Mouse (Mus musculus): ENCODE measurements around the gene A630095N17Rik.
A peak's percentile ranks its signal among the peaks of the same experiment; 100 is the strongest.

Gene A630095N17Rik

GRCm38 (mm10) chr1:75231664-75232152 is at the start of gene A630095N17Rik:
TSS of gene A630095N17Rik (minus strand) at chr1:75232102.
- no peak for DNase-seq (ENCODE audit: low spot score in 2 of 2)

- no peak for DNase-seq (ENCODE audit: low spot score in 2 of 2)
Observed at GRCm38 (mm10) chr1:75278228-75278627, 46.3 kb upstream of the A630095N17Rik start, which contains the start of gene Resp18. TSS of gene Resp18 (minus strand) at chr1:75278415.

- DNase-seq (ENCODE audit: low spot score in 2 of 2) = peak in 1 of 2 experiments; percentile 46
Observed at GRCm38 (mm10) chr1:75277195-75278188, 45.6 kb upstream of the A630095N17Rik start.

GRCm38 (mm10) chr1:75264091-75264880 is 32.4 kb upstream of the A630095N17Rik start, which contains the start of gene Ptprn:
TSS of gene Ptprn (minus strand) at chr1:75264502.
- no peak for DNase-seq (ENCODE audit: low spot score in 2 of 2)

- peak in 1 of 2 experiments; percentile 65 for DNase-seq (ENCODE audit: low spot score in 2 of 2)
Observed at GRCm38 (mm10) chr1:75262969-75263951, 31.4 kb upstream of the A630095N17Rik start.

GRCm38 (mm10) chr1:75261278-75261677 is 29.4 kb upstream of the A630095N17Rik start:
- no peak for DNase-seq (ENCODE audit: low spot score in 2 of 2)

GRCm38 (mm10) chr1:75255516-75256046 is 23.7 kb upstream of the A630095N17Rik start:
- DNase-seq (ENCODE audit: low spot score in 2 of 2) = peak; percentile 64 to 72

- no peak for DNase-seq (ENCODE audit: low spot score in 2 of 2)
Observed at GRCm38 (mm10) chr1:75254625-75255013, 22.7 kb upstream of the A630095N17Rik start.

- DNase-seq (ENCODE audit: low spot score in 2 of 2) = peak; percentile 74 to 89
Observed at GRCm38 (mm10) chr1:75253849-75254624, 22.1 kb upstream of the A630095N17Rik start.

- DNase-seq (ENCODE audit: low spot score in 2 of 2) = no peak
Observed at GRCm38 (mm10) chr1:75253029-75253428, 21.1 kb upstream of the A630095N17Rik start.

- DNase-seq (ENCODE audit: low spot score in 2 of 2) = no peak
Observed at GRCm38 (mm10) chr1:75252308-75252707, 20.4 kb upstream of the A630095N17Rik start.

- peak; percentile 76 to 83 for DNase-seq (ENCODE audit: low spot score in 2 of 2)
Observed at GRCm38 (mm10) chr1:75251112-75251970, 19.4 kb upstream of the A630095N17Rik start.

- no peak for DNase-seq (ENCODE audit: low spot score in 2 of 2)
Observed at GRCm38 (mm10) chr1:75250498-75250897, 18.6 kb upstream of the A630095N17Rik start.

GRCm38 (mm10) chr1:75248041-75248772 is 16.3 kb upstream of the A630095N17Rik start:
- no peak for DNase-seq (ENCODE audit: low spot score in 2 of 2)

GRCm38 (mm10) chr1:75247071-75247930 is 15.4 kb upstream of the A630095N17Rik start:
- no peak for DNase-seq (ENCODE audit: low spot score in 2 of 2)

GRCm38 (mm10) chr1:75244836-75245235 is 12.9 kb upstream of the A630095N17Rik start:
- DNase-seq (ENCODE audit: low spot score in 2 of 2) = no peak
